In genomic region chr6:116286870-116287575, GRCm38 (mm10) we compare ENCODE assay signal across 11 mouse cellular contexts. TPM values are rescaled to one million over a fixed set of nuclear protein-coding genes. Genes with fewer than 3 reads are reported as not detected.
A peak's percentile ranks its signal among the peaks of the same experiment; 100 is the strongest.
DNase-seq lines count a peak whose midpoint lies in the region; ATAC-seq lines count a peak whose summit lies in the region.
"Had no signal": no experiment of that assay in that cellular context is flagged by ENCODE, and none has a peak within 500 bp of the region (broad histone marks: within the 10 kb centered on the region; RNA-seq: fewer than 3 reads in every experiment).

No protein-coding gene starts in this region.

- peak overlapping the region; percentile 20 for H3K4me3 ChIP-seq in liver, embryonic 12.5 days
- H3K4me3 ChIP-seq: heart, embryonic 13.5 days; limb, embryonic 13.5 days had no signal

- H3K27ac ChIP-seq in liver, embryonic 12.5 days: peak overlapping the region; percentile 93
- H3K27ac ChIP-seq: heart, embryonic 13.5 days; limb, embryonic 13.5 days had no signal

- DNase-seq in heart, adult 11 months: peak; percentile 78
- no peak for DNase-seq in heart, adult 8-10 months (ENCODE audit: low spot score)
- peak; percentile 91 for DNase-seq in thymus, postnatal 0 days (ENCODE audit: low spot score)
- DNase-seq in cerebellum, adult 9-11 months: no peak
- DNase-seq in left cerebral cortex, postnatal 25 days (ENCODE audit: low spot score in 2 of 2): no peak
- no peak for DNase-seq in heart, postnatal 4 days
- DNase-seq: cerebellum, adult 11 months had no signal

- H3K4me2 ChIP-seq in liver, embryonic 12.5 days: peak overlapping the region; percentile 57
- H3K4me2 ChIP-seq: heart, embryonic 13.5 days; limb, embryonic 13.5 days had no signal

- peak; percentile 99 for ATAC-seq in granulocyte monocyte progenitor cell, adult 5-6 weeks (replicated peaks; ENCODE audit: poor library complexity, severe bottlenecking)
- ATAC-seq in liver, embryonic 12.5 days: peak; percentile 100

- peaks cover 34% of the 10 kb centered on the region for H3K4me1 ChIP-seq in liver, embryonic 12.5 days
- H3K4me1 ChIP-seq: heart, embryonic 13.5 days; limb, embryonic 13.5 days had no signal

- H3K36me3 ChIP-seq in liver, embryonic 12.5 days: peaks cover 19% of the 10 kb centered on the region
- H3K36me3 ChIP-seq: limb, embryonic 13.5 days had no signal

- 30% methylated on average over 5 of the region's 5 CpGs for WGBS in liver, embryonic 12.5 days (ENCODE audit: insufficient replicate concordance)

- H3K27me3 ChIP-seq in liver, embryonic 12.5 days (replicated peaks): no peaks in the 10 kb centered on the region
- H3K27me3 ChIP-seq: heart, embryonic 13.5 days; limb, embryonic 13.5 days had no signal

- intact Hi-C loops in left cerebral cortex, postnatal 25 days (cut with DNase I): no loop called here

- no peaks in the 10 kb centered on the region for H3K9me3 ChIP-seq in liver, embryonic 12.5 days (replicated peaks)
- H3K9me3 ChIP-seq: heart, embryonic 13.5 days; limb, embryonic 13.5 days had no signal

- peak overlapping the region; percentile 44; the same call in 1 of the 2 replicates for H3K9ac ChIP-seq in liver, embryonic 12.5 days
- H3K9ac ChIP-seq: heart, embryonic 13.5 days; limb, embryonic 13.5 days had no signal

RNA-seq across cellular contexts. Expression of gene Zfand4, which starts 23.0 kb away (rescaled TPM):
- total RNA-seq in heart, adult 8-10 months (2022): 1 to 10 TPM; 2.3 to 5.8 (median 2.9) TPM
- 19.9 and 32.7 TPM in 2 replicates for total RNA-seq in granulocyte monocyte progenitor cell, adult 5-6 weeks (2014; fragmentation: Nextera tagmentation)
- 15.3 and 16.3 TPM in 2 replicates for total RNA-seq in granulocyte monocyte progenitor cell, adult 5-6 weeks (2017)
- polyA plus RNA-seq in liver, embryonic 12.5 days (2016; fragmentation: Nextera tagmentation; extraction: Ambion mirVana): 6.1 and 6.6 TPM in 2 replicates
- polyA plus RNA-seq in thymus, postnatal 0 days (2015; fragmentation: Nextera tagmentation; extraction: Ambion mirVana): 7.0 and 9.2 TPM in 2 replicates
- total RNA-seq in left cerebral cortex, postnatal 25 days (2021): 1 to 10 TPM; 8.2 to 9.1 TPM
- 1 to 10 TPM; 6.0 to 7.5 TPM for total RNA-seq in heart, postnatal 4 days (2021)

RNA-seq across cellular contexts. Expression of gene March8, which starts 50.8 kb away (rescaled TPM):
- total RNA-seq in heart, adult 8-10 months (2022): 10 to 100 TPM; 43.4 to 45.4 (median 44.6) TPM
- 13.4 and 22.4 TPM in 2 replicates for total RNA-seq in granulocyte monocyte progenitor cell, adult 5-6 weeks (2014; fragmentation: Nextera tagmentation)
- 15.9 and 19.3 TPM in 2 replicates for total RNA-seq in granulocyte monocyte progenitor cell, adult 5-6 weeks (2017)
- 85.2 and 94.3 TPM in 2 replicates for polyA plus RNA-seq in liver, embryonic 12.5 days (2016; fragmentation: Nextera tagmentation; extraction: Ambion mirVana)
- polyA plus RNA-seq in thymus, postnatal 0 days (2015; fragmentation: Nextera tagmentation; extraction: Ambion mirVana): 5.7 and 6.6 TPM in 2 replicates
- 10 to 100 TPM; 45.7 to 48.9 TPM for total RNA-seq in left cerebral cortex, postnatal 25 days (2021)
- total RNA-seq in heart, postnatal 4 days (2021): 10 to 100 TPM; 42.2 to 43.0 TPM

Comparison
In these comparisons a context has a peak if more than half of its experiments do, and no peak if none do; other contexts are left out.
1. DNase-seq: peak in heart, adult 11 months (single experiment) and thymus, postnatal 0 days (single experiment); none in heart, adult 8-10 months (single experiment), cerebellum, adult 9-11 months (single experiment), left cerebral cortex, postnatal 25 days (0 of 2) and heart, postnatal 4 days (single experiment).